ENCODE assay signal across 8 mouse cellular contexts in genomic region chr12:69198164-69198535, GRCm38 (mm10). TPM values are rescaled to one million over a fixed set of nuclear protein-coding genes. Genes with fewer than 3 reads are reported as not detected.
DNase-seq lines count a peak whose midpoint lies in the region; ATAC-seq and TF ChIP-seq lines count a peak whose summit lies in the region.

Dnaaf2 (minus strand) TSS chr12:69198429.

- peak within 1 kb of the TSS; percentile 89 for H3K27ac ChIP-seq in intestine, postnatal 0 days (ENCODE audit: low read depth, low read length)

- no peaks in the 10 kb centered on the region for H3K27me3 ChIP-seq in intestine, postnatal 0 days (replicated peaks; ENCODE audit: control insufficient read depth, insufficient read depth, low read length)

- intact Hi-C loops in left cerebral cortex, postnatal 4 days (cut with DNase I) = loop anchor here (5.0 kb wide), 1 partner anchor 99 kb away; the partner anchor contains the start of gene Klhdc2

- H3K36me3 ChIP-seq in intestine, postnatal 0 days (ENCODE audit: control insufficient read depth, insufficient read depth) = peaks cover 15% of the 10 kb centered on the region; the same call in 1 of the 2 replicates

- no peak for TF ChIP-seq CTCF in intestine, postnatal 0 days (IDR thresholded peaks at IDR 0.05; ENCODE audit: low read depth)

- WGBS in intestine, postnatal 0 days = 1% methylated on average over 18 of the region's 18 CpGs

- H3K9me3 ChIP-seq in intestine, postnatal 0 days (ENCODE audit: control insufficient read depth) = no peaks in the 10 kb centered on the region

- peak; percentile 21 for ATAC-seq in granulocyte monocyte progenitor cell, adult 5-6 weeks (replicated peaks; ENCODE audit: poor library complexity, severe bottlenecking)
- ATAC-seq in intestine, postnatal 0 days = peak; percentile 31; the same call in 1 of the 2 replicates
- peak; percentile 60 for ATAC-seq in megakaryocyte-erythroid progenitor cell, adult 5-6 weeks (replicated peaks; ENCODE audit: low FRiP score, low TSS enrichment, poor library complexity, severe bottlenecking)

- H3K4me2 ChIP-seq in intestine, postnatal 0 days (replicated peaks; ENCODE audit: low read depth) = peak within 1 kb of the TSS; percentile 93

- H3K4me1 ChIP-seq in intestine, postnatal 0 days (replicated peaks; ENCODE audit: control insufficient read depth, insufficient read depth, low read length) = no peaks in the 10 kb centered on the region; the same call in 1 of the 2 replicates

- H3K9ac ChIP-seq in intestine, postnatal 0 days (ENCODE audit: low read depth, low read length) = peak within 1 kb of the TSS; percentile 83

- peak within 1 kb of the TSS; percentile 96 for H3K4me3 ChIP-seq in intestine, postnatal 0 days (ENCODE audit: low read depth, low read length)

- peak; percentile 72 for DNase-seq in urinary bladder, postnatal 14 days (ENCODE audit: low spot score)
- DNase-seq in urinary bladder, adult 2 months (ENCODE audit: low spot score) = no peak
- peak; percentile 88 for DNase-seq in embryo, embryonic 11 days
- DNase-seq in left cerebral cortex, postnatal 4 days = peak; percentile 77
- DNase-seq in right cerebral cortex, postnatal 36 days (ENCODE audit: low spot score in 2 of 2) = peak; percentile 52 to 61

RNA-seq across cellular contexts. Expression of gene Dnaaf2, which starts in this region (rescaled TPM):
- 2.8 TPM in 2 replicates for polyA plus RNA-seq in urinary bladder, adult 2 months (2012; rRNA removed)
- 4.1 and 10.9 TPM in 2 replicates for total RNA-seq in granulocyte monocyte progenitor cell, adult 5-6 weeks (2014; fragmentation: Nextera tagmentation)
- total RNA-seq in granulocyte monocyte progenitor cell, adult 5-6 weeks (2017) = 2.2 and 8.1 TPM in 2 replicates
- polyA plus RNA-seq in intestine, postnatal 0 days (2015; fragmentation: Nextera tagmentation; extraction: Ambion mirVana) = 2.9 and 3.4 TPM in 2 replicates
- total RNA-seq in left cerebral cortex, postnatal 4 days (2021) = 1 to 10 TPM; 2.5 to 2.6 TPM
- 2.4 and 11.9 TPM in 2 replicates for total RNA-seq in megakaryocyte-erythroid progenitor cell, adult 5-6 weeks (2014; fragmentation: Nextera tagmentation)
- total RNA-seq in megakaryocyte-erythroid progenitor cell, adult 5-6 weeks (2017) = 6.0 and 10.7 TPM in 2 replicates
